Mouse (Mus musculus) liver, postnatal 0 days (tissue): ENCODE measurements around the gene Rif1. TPM values are rescaled to one million over a fixed set of nuclear protein-coding genes. Genes with fewer than 3 reads are reported as not detected.

Experiments
- ATAC-seq: fragments of 200-750 bp; cut with Nextera tagmentation; 2 replicates; pipeline ENCODE4 v1.8.0; 2017; ENCODE audit warnings: mild to moderate bottlenecking, moderate library complexity
- DNase-seq: peaks from one replicate; pipeline ENCODE4 v3.0.0-alpha.2; 2016
- H3K27ac ChIP-seq: fragments of 300-500 bp; sonication (generic); 2 replicates; pipeline ENCODE4 v1.5.1; 2014; ENCODE audit warnings: antibody characterized with exemption, moderate library complexity, mild to moderate bottlenecking, low read depth
- H3K27me3 ChIP-seq: fragments of 300-500 bp; sonication (generic); 2 replicates; pipeline ENCODE4 v1.6.1; 2014; ENCODE audit warnings: low read length, control low read depth, mixed read lengths; ENCODE audit not compliant: insufficient read depth
- H3K36me3 ChIP-seq: fragments of 300-500 bp; sonication (generic); replicated peaks from 2 replicates; pipeline ENCODE4 v1.6.1; 2014; ENCODE audit warnings: mild to moderate bottlenecking, control low read depth, low read length, moderate library complexity, mixed read lengths; ENCODE audit not compliant: insufficient read depth
- H3K4me1 ChIP-seq: fragments of 300-500 bp; sonication (generic); 2 replicates; pipeline ENCODE4 v1.6.1; 2014; ENCODE audit warnings: antibody characterized with exemption, mild to moderate bottlenecking, control low read depth; ENCODE audit not compliant: insufficient read depth
- H3K4me2 ChIP-seq: fragments of 300-500 bp; sonication (generic); 2 replicates; pipeline ENCODE4 v1.6.1; 2014; ENCODE audit warnings: low read depth, mild to moderate bottlenecking, low read length, moderate library complexity, mixed read lengths
- H3K4me3 ChIP-seq: fragments of 300-500 bp; sonication (generic); 2 replicates; pipeline ENCODE4 v1.5.1; 2014; ENCODE audit warnings: low read depth, low read length
- H3K9ac ChIP-seq: fragments of 300-500 bp; sonication (generic); replicated peaks from 2 replicates; pipeline ENCODE4 v1.6.1; 2014; ENCODE audit warnings: mild to moderate bottlenecking, moderate library complexity
- H3K9me3 ChIP-seq: fragments of 300-500 bp; sonication (generic); 2 replicates; pipeline ENCODE4 v1.6.1; 2016; ENCODE audit warnings: mild to moderate bottlenecking, control low read depth, low read length, mixed read lengths
- CTCF ChIP-seq: sonication (generic); IDR thresholded peaks from 2 replicates; pipeline ENCODE4 v1.5.1; 2016; ENCODE audit warnings: antibody characterized with exemption, low read depth
- EP300 ChIP-seq: IDR thresholded peaks from 2 replicates; pipeline ENCODE4 v1.6.1; 2016; ENCODE audit warnings: antibody characterized with exemption, low read depth, mild to moderate bottlenecking
- WGBS: fragments of 180-500 bp; shearing (Covaris S2); extraction: QIAGEN DNeasy Blood & Tissue Kit; methylation state at CpG from one replicate; pipeline ENCODE4 v1.1.7; 2014; ENCODE audit not compliant: insufficient replicate concordance; 5-methylcytosine and 5-hydroxymethylcytosine counted together
- polyA plus RNA-seq: library from polyadenylated mRNA; unstranded; fragments of >200 nt; fragmentation: Nextera tagmentation; extraction: Ambion mirVana; gene quantifications from 2 replicates; pipeline ENCODE4 v1.2.1, GENCODE M21; 2015

Gene Rif1
- polyA plus RNA-seq, 1 experiment from 2014 or later: 9.2 TPM

DNA sequence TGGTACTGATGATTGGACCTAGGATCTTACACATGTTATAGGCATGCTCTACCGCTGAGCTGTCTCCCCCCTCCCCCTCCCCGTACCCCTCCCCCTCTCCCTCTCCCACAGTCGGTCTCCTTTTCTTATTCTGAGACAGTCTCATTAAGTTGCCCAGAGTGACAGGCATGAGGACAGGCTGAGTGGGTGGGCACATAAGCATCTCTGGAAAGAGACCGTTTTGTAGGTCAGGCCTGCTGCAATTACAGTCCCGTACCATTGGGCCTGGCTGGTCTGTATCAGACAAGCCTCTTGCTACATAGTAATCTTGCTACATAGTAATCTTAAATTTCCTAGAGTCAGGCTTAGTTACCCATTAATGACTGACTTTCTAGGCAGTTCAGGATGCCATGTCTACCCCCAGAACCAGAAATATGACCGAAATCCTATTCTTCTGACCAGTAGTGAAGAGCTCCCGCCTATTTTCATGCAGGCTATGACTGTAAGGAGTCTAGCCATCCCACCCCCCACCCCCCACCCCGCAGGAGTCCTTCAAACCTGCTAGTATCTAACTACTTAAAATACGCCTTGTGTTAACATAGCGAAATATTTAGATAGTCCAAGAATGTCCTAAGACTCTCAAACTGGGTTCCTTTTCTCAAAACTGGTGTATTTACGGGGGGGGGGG, 35.6 kb upstream of the Rif1 start:
- Histone ChIP-seq H3K4me2 (0 out of 2 replicates have a peak overlapping the region, but pooled peaks have one; percentile 66), H3K27ac (no peak overlapping the region), H3K27me3 (0 out of 2 replicates have a peak, but pooled peaks cover 3% of the 10 kb centered on the region), H3K4me1 (no peaks in the 10 kb centered on the region), H3K9ac (no peak overlapping the region), H3K4me3 (no peak overlapping the region), H3K9me3 (no peaks in the 10 kb centered on the region), H3K36me3 (no peaks in the 10 kb centered on the region)
- DNase-seq (no peak), ATAC-seq (peak; percentile 68)
- WGBS: 59% methylated on average over 10 of the region's 11 CpGs
- no peak for TF ChIP-seq EP300
- no peak for TF ChIP-seq CTCF

DNA sequence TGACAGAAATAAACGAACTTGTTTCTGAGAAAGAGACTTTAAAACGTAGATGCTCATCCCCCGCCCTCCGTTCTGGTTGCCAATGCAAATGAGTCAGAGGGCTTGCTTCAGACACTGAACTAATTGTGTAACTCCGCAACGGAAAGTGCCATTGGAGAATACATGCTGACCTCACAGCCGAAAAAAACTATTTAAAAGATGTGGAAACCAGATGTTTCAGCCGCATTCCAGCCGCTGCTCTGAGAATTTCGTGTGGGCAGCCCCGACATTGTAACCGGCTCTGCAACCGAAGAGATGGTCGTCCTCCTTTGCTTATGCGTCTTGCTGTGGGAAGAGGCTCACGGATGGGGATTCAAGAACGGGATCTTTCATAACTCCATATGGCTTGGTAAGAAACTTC, 34.8 kb upstream of the Rif1 start, which contains the start of gene Tnfaip6:
Tnfaip6 (plus strand) TSS at position 128 of the 400 bp plus-strand sequence.
- Histone ChIP-seq H3K4me1 (no peaks in the 10 kb centered on the region), H3K4me3 (peak within 1 kb of the TSS; percentile 38), H3K9ac (no peak within 1 kb of the TSS), H3K4me2 (peak within 1 kb of the TSS; percentile 66), H3K36me3 (no peaks in the 10 kb centered on the region), H3K9me3 (no peaks in the 10 kb centered on the region), H3K27me3 (0 out of 2 replicates have a peak, but pooled peaks cover 3% of the 10 kb centered on the region), H3K27ac (no peak within 1 kb of the TSS)
- peak; percentile 15; the same call in 1 of the 2 replicates for TF ChIP-seq EP300
- no peak for TF ChIP-seq CTCF
- WGBS: 5% methylated on average over 17 of the region's 17 CpGs
- DNase-seq (peak; percentile 62), ATAC-seq (peak; percentile 91)

DNA sequence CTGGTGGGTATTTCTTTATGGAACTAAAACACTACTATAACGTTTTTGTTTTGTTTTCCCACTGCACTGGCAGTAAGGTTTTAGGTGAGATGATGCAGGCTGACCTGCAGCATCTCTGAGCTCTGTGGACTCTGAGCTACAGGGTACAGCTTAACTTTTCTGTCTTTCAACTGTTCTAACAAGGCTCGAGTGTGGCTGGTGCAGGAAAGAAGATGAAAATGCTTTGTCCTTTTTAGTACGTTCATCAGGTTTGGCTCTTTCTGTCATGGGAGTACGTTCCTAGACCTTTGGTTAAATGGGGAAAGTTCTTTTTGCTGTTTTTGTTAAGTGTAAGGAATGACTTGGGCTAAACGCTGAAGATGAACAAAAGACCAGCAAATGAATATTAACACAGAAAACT, 34.1 kb upstream of the Rif1 start:
- no peak overlapping the region for H3K4me3 ChIP-seq
- ATAC-seq (no peak), DNase-seq (no peak)
- peak overlapping the region; percentile 66; the same call in 1 of the 2 replicates for H3K4me2 ChIP-seq
- no peak overlapping the region for H3K9ac ChIP-seq
- H3K4me1 ChIP-seq: no peaks in the 10 kb centered on the region
- H3K27me3 ChIP-seq: 0 out of 2 replicates have a peak, but pooled peaks cover 3% of the 10 kb centered on the region
- no peaks in the 10 kb centered on the region for H3K9me3 ChIP-seq
- 58% methylated on average over 5 of the region's 5 CpGs for WGBS
- TF ChIP-seq EP300 (no peak), CTCF (no peak)
- no peaks in the 10 kb centered on the region for H3K36me3 ChIP-seq
- no peak overlapping the region for H3K27ac ChIP-seq

DNA sequence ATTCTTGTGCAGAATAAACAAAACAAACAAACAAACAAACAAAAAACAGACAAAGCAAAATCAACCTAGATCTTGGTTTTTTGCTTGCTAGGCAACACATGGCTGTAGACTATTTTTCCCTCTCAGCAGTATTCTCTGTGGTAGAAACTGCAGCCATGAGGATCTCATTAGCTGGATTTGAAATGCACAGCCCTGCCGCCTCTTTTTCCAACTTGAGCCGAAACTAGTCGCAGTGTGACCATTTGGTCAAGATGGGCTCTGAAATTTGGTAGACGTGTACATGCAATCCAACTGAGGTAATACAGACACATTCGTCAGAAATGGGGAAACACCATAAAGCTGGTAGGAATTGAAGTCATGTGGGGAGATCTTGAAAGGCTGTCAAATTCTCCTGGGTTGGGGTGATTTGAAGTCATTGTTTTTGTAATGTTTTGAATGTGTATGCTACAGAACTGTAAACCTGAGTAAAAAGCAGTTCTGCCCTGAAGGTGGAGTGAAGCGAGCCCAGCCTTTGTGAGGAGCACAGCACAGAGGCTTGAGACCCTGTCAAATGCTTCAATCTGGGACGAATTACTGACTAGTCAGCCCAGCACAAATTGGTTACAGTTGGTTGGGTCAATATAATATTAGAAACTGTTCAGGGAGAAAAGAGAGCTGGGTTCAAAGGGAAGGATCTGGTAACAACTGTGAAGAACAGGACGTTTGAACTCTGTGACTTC, 33.4 kb upstream of the Rif1 start:
- Histone ChIP-seq H3K36me3 (no peaks in the 10 kb centered on the region), H3K9ac (no peak overlapping the region), H3K4me2 (no peak overlapping the region), H3K4me3 (no peak overlapping the region), H3K27me3 (0 out of 2 replicates have a peak, but pooled peaks cover 3% of the 10 kb centered on the region), H3K9me3 (no peaks in the 10 kb centered on the region), H3K4me1 (no peaks in the 10 kb centered on the region), H3K27ac (no peak overlapping the region)
- no peak for DNase-seq
- WGBS: 65% methylated on average over 8 of the region's 8 CpGs
- TF ChIP-seq CTCF: no peak
- TF ChIP-seq EP300: no peak
- no peak for ATAC-seq

DNA sequence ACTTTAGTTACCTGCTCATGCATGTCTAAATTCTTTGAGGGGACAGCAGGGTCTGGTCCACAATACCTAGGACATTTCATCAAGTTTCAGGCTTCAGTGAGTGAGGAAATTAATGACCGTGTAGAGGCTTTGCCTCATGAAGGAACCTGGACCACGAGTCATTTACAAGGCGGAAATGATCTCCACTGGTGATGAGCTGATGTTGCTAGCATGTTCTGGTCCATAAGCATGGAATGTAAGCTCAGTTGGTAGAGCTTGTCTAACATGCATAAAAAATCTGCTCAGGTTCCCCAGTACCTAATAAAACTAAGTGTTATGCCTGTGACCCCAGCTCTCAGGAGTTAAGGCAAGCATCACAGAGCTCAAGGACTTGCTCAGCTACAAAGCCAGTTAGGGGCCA, 30.5 kb upstream of the Rif1 start:
- TF ChIP-seq EP300 (no peak), CTCF (no peak)
- DNase-seq (no peak), ATAC-seq (no peak)
- Histone ChIP-seq H3K4me3 (no peak overlapping the region), H3K9me3 (no peaks in the 10 kb centered on the region), H3K27me3 (0 out of 2 replicates have a peak, but pooled peaks cover 3% of the 10 kb centered on the region), H3K4me1 (no peaks in the 10 kb centered on the region), H3K4me2 (no peak overlapping the region), H3K9ac (no peak overlapping the region), H3K36me3 (no peaks in the 10 kb centered on the region), H3K27ac (no peak overlapping the region)
- WGBS: 68% methylated on average over 3 of the region's 3 CpGs

DNA sequence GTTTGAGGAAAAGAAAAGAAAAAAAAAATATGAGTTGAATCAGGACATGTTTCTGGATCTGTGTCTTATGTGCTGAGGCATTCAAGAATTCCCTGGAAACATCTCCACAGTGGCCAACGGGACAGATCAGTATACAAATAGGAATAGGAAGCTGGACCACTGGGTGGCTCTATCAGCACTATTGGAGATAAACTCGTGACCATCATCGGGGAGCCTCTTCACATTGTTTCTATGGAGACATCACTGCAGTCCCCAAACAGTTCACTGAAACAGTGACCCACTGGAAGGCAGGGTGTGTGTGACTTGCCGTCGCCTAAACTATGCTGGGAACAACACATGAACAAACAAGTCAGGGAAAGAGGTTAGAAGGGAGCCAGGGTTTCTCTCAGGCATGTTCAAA, 29.9 kb upstream of the Rif1 start:
- H3K4me3 ChIP-seq: no peak overlapping the region
- TF ChIP-seq EP300 (no peak), CTCF (no peak)
- no peak overlapping the region for H3K4me2 ChIP-seq
- DNase-seq (no peak), ATAC-seq (no peak)
- H3K36me3 ChIP-seq: no peaks in the 10 kb centered on the region
- 61% methylated on average over 5 of the region's 5 CpGs for WGBS
- no peak overlapping the region for H3K9ac ChIP-seq
- H3K4me1 ChIP-seq: no peaks in the 10 kb centered on the region
- no peak overlapping the region for H3K27ac ChIP-seq
- H3K9me3 ChIP-seq: no peaks in the 10 kb centered on the region
- H3K27me3 ChIP-seq: 0 out of 2 replicates have a peak, but pooled peaks cover 3% of the 10 kb centered on the region
